Mouse (Mus musculus): ENCODE data around the gene Slc39a5.

Gene Slc39a5

DNA sequence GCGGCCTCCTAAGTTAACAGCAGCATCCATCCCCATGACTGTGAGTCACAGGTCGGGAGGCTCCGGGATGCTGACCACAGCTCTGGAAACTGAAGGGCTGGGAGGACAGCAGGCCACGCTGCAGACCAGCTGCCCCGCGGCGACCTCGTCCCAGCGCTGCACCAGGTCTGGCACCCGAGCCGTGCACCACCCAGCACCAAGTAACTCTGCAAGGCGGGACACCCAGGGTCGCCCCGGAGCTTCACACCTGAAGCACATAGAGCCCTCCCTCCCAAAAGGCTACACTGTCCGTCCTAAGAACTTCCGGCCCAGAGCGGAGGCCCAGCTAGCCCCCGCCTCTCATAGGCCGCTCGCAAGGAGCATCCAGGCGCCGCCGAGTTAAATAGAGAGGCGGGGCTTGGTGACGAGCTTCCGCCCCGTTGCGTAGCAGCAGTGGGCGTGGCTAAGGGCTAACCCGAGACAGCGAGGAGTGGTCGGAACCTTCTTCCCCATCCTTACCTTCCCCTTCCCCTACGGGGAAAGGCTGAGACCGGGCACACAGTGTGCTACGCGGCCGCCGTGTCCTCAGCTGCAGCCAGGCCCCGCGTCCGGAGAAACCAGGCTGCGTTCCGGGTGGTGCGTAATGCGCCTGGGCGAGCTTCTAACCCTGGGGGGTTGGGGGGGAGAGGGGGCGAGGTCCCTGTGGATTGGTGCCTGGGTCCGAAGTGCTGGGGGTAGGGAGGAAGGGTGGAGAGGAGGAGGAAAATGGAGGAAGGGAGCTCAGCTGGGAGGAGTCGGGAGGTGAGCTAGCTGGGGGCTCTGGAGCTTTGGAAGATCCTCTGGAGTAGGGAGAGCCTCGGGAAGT is 10.4 kb upstream of the Slc39a5 start, which contains the start of the genes Nabp2 and Rnf41:
Gene Nabp2, minus strand, starts transcription at position 282 of the 844 bp plus-strand sequence.
Gene Rnf41, plus strand, starts transcription at position 447 of the 844 bp plus-strand sequence.
- in situ Hi-C loops (cut with MboI, MseI), result no loop called here

DNA sequence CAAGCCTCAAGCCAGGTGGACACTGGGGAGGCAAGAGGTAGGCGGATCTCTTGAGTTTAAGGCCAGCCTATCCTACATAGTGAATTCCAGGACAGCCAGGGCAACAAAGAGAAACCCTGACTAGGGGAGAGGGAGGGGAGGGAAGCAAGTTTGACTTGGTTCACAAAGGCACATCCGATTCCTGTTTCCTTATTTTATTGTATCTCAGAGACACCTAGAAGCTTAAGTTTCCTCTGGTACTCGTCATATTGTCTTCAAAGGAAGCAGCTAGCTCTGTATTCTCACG is 9.5 kb upstream of the Slc39a5 start:
- in situ Hi-C loops (cut with MboI, MseI), result no loop called here

DNA sequence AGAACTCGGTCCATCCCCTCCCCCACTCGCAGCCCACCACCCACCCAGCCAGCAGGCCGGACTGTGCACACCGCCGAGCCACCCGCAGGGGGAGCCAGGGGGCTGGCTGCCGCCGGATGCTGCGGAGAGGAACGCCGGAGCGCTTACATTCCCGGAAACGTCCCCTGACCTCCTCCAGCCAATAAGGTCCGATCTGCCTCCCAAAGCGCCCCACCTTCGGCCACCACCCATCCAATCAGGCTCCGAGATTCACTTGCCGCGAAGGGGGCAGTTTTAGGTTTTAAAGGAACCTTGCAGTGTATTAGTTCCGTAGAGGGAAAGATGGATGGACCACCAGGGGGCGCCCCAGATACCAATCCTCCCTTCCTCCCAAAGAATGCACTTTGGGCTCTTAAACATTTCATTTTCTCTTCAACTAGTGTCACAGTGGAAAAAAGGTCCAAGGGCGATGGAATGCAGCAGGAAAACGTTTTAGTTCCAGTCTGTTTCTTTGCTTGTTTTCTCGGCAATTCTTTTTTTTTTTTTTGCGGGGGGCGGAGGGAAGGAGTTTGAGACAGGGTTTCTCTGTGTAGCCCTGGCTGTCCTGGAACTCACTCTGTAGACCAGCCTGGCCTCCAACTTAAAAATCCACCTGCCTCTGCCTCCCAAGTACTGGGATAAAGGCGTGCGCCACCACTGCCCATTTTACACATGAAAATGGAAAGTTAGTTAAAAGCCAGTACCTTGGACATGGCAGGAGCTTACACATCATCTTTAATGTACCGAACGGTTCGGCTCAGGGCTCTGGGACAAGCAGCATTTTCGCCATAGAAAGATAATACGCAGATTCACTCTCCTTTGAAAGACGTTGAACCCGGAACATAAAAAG is 8.9 kb upstream of the Slc39a5 start:
- in situ Hi-C loops (cut with MboI, MseI), result loop anchor here in 1 of 2 experiments (5.0 kb wide), 2 partner anchors 42 to 137 kb away; partner anchors contain the start of genes Rpl41 and Zc3h10

DNA sequence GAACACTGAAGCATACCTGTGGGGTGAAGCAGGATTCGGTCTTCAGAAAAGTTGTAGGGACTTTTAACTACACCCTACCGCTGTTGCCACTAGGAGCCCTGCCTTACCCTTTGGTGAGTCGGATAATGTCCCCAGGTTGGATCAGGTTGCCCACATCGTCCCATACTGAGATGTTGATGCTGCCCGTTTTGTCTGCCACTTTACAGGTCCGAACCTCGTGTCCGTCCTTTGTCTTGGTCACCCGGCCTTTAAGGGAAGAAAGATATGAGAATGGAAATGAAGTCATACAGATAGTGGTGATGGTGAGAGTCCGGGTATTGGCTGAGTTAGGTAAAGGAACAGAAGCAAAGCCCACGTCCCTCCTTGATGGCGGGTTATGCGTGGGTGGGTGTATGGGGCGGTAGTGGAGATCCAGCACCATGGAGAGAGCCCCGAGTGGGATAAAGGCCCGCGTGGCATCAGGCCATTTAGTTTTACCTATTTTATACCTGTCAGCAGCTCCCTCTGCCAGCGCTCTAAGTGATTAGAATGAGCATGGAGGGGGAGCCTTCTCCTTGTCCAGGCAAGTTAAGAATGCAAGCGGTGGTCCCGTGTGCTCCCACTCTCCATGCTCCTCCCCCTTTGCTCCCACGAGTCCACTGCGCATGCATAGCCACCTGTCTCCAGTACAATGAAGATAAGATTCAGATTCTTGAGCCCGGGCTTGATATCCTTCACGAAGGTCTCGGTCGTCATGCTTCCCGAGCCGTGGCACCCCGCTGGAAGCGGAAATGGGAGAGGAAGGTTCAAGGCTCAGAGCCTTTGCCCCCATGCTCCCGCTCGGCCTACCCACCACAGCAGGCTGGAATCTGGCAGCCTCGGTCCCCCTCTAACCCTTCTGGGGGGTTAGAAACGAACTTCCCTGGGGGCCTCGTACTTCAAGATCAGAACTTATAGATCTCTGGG is 7.8 kb upstream of the Slc39a5 start:
- in situ Hi-C loops (cut with MboI, MseI), result loop anchor here in 1 of 2 experiments (5.0 kb wide), 2 partner anchors 43 to 138 kb away; partner anchors contain the start of genes Rpl41 and Zc3h10

DNA sequence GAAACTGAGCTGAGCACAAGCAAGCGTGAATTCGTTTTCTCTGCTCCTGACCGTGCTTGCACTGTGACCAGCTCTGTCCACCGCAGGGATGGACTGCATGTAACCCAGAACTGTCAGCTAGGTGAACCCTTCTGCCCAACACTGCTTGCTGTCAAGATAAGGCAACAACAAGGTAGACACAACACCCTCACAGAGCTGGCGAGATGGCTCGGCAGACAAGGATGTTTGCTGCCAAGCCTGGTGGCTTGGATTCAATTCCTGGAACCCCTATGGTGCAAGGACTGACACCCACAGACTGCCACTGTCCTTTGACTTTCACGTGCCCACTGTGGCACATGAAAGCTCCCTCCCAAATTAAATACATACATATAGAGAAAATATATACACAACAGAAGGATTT is 2.9 kb upstream of the Slc39a5 start:
- in situ Hi-C loops (cut with MboI, MseI), result no loop called here

DNA sequence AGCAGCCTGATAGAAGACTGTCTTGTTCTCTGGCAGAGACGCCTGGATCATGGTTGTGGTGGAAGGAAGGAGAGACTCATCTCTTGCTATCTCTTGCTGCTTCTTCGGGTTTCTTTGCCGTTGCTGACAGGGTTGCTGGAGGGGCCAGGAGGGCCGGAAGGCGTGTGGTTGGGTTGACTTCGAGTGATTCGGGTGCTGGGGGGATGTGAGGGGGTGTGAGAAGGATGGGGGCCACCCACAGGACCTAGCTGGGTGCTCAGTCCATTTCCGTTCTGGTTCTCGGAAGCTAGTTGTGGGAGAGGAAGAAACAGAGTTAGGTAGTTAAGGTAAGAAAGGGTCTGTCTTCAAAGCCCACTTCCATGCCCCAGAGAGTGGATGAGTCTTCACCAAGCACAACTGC is 609 bp upstream of the Slc39a5 start:
- in situ Hi-C loops (cut with MboI, MseI), result no loop called here

DNA sequence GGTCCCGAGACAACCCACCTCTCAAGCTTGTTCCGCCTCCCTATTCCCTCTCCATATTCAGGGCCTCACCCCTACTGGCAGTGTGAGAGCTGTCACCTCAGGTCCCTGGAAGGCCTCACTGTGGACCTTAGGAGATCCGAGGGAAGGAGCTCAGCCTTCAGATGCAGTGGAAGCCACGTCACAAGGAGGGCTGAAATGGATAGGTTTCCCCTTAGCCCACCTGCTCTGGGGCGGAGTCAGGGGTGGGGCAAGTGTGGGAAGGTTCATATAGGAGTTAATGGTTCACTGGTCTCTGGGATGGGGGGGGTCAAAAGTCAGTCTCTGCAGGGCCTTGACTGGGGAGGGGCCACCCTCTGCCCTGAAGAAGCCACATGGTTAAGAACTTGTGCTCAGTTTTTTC is 691 bp downstream of the Slc39a5 start:
- in situ Hi-C loops (cut with MboI, MseI), result no loop called here

DNA sequence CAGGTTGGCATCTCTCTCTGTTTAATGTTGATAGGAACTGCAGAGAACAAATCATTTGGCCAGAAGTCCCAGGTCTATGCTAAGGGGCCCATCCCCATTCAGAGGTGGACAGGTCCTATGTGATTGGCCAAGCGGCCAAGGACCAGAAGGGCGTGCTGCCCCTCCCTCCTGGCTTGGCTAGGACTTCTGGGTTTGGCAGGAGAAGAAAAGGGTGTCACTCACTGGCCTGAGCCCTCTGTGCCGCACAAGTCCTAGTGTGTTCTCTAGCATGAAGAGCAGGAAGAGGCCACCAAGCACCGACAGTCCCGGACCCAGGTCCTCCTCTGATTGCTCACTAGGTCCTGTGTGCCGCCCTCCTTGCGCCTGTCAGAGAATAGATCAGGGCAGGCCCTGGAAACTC is 3.6 kb downstream of the Slc39a5 start:
- in situ Hi-C loops (cut with MboI, MseI), result no loop called here

DNA sequence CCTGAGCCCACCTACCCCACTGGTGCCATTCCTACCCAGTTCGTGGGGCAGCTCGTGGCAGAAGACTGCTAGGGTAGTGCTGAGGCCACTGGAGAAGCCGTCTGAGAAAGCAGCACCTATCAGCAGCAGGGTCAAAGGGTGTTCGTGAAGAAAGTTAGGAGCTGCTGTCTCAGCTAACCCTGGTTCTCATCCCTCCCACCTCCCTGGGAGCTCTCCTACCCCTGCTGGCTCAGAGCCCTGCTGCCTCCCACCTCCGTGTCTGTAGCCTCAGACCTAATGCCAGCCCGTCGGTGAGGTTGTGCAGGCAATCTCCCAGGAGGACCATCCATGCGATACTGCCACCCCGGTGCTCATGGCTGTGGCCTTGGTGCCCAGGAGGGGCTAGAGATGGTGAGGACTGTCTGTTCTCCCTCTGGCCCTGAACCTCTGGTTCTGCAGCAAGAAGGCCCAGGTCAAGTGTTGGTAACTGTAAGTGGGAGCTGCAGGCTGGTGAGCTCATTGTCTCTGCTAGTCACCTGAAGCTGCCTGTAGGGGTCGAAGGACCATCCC is 4.2 kb downstream of the Slc39a5 start:
- in situ Hi-C loops (cut with MboI, MseI), result no loop called here

DNA sequence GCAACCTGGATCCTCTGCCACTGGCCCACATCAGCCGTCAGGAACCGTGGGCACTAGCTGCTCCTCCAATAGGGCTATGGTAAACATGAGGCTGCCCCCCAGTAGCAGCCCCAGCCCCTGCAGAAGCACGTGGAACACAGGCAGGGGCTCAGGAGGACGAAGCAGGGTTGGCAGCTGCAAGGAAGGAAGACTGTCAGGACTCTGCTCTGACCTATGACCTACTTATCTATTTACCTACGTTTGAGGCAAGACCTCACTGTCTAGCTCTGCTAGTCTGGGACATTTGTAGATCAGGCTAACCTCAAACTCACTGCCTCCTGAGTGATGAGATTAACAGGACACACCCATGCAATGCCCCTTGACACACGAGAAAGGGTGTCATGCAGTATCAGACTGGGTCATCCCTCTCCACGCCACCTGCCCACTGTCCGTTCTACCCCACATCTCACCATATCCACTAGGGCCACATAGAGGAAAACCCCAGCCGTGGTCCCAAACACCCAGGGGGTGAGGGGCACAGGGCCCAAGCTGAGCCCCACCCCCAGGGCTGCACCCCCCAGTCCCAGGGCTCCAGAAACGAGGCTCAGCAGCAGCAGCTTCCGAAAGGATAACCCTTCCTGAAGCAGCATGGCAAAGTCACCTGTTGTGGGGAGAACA is 4.9 kb downstream of the Slc39a5 start:
- in situ Hi-C loops (cut with MboI, MseI), result no loop called here

DNA sequence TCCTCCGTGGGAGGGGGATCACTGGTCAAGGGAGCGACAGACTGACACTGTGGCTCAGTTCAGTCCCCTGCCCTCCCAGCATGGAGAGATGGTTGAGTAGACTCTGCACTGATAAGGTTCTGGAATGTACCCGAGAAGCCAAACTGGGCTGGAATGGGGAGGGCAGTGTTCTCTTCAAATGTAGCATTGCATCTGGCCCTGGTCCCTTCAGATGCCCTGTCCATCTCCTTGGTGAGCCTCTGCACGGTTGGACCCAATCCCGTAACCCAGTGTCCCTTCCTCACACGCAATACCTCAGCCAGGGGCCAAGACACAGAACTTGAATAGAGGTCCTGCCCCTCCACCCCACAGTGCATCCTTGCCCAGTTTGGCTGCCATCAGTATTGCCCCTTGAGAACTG is 9.2 kb downstream of the Slc39a5 start:
- in situ Hi-C loops (cut with MboI, MseI), result no loop called here

DNA sequence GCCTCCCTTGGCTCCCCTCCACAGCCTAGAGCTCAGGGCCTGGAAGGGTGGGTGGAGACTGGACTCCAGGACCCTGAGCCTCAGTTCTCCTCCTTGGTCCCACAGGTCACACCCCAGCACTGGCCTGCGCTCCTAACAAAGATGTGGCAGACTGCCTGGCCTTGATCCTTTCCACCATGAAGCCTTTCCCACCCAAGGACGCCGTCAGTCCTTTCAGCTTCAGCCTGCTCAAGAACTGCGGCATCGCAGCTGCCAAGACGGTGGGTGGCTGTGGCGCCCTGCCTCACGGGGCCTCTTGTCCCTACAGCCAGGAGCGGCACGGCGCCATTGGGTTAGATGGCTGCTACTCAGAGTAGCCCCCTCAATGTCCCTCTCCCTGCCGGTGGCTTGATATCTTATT is 10.7 kb downstream of the Slc39a5 start:
- in situ Hi-C loops (cut with MboI, MseI), result no loop called here

DNA sequence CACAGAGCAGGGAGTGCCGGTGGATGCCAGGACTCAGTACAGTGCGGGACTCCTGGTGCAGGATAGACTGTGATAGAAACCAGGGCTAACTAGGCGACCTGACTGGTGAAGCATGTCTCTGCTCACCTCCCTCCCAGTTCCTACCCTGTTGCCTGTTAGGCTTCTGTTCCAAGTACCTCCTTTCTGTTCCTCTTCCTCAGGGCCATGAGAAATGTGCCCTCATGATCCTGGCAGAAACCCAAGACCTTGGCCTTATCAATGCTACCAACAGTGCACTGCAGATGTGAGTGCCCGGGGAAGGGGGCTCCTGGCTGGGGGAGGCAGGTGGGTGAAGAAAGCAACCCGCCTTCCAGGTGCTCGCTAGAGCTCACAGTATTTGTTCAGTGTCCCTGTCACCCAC is 11.5 kb downstream of the Slc39a5 start:
- in situ Hi-C loops (cut with MboI, MseI), result no loop called here

DNA sequence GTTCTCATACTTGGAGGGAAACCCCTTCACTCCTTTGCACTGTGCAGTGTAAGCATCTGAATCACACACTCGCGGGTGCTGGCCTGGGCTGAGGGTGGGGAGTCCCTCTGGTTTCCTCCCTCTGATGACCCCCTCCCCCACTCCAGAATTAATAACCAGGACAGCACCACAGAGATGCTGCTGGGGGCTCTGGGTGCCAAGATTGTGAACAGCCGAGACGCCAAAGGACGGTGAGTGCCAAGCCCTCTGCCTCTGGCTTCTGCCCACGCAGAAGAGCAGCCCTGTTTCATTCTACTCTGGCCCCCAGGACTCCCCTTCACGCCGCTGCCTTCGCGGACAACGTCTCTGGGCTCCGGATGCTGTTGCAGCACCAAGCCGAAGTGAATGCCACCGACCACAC is 12.1 kb downstream of the Slc39a5 start:
- in situ Hi-C loops (cut with MboI, MseI), result no loop called here

DNA sequence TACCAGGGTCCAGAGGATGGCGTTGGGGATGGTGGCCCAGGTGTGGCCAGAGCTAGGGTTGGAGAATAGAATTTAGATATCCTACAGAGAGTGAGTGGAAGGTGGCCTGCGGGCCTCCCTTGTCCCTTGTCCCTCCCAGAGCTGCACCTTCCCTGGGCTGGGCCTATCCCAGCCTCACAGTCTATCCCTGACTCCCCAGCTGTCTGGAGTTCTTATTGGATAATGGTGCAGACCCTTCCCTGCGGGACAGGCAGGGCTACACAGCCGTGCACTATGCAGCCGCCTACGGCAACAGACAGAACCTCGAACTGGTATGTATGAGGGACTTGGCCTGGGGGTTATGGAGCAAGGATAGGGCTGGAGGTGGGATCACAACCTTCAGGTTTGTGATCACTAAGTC is 15.1 kb downstream of the Slc39a5 start:
- in situ Hi-C loops (cut with MboI, MseI), result no loop called here

DNA sequence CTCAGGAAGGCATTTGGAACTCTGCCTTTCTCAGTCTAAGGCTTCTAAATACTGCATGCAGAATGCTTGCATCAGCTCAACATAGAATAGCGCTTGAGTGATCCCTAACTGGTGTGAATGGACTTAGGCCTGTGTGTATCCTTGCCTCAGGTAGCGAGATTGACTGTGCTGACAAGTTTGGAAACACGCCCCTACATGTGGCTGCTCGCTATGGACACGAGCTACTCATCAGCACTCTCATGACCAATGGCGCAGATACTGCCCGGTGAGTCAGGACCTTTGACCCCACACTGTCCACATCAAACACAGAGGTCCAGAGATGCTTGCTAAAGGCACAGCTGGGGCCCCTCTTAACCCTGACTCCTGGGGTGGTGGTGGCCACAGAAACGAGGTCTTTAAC is 18.5 kb downstream of the Slc39a5 start:
- in situ Hi-C loops (cut with MboI, MseI), result no loop called here

DNA sequence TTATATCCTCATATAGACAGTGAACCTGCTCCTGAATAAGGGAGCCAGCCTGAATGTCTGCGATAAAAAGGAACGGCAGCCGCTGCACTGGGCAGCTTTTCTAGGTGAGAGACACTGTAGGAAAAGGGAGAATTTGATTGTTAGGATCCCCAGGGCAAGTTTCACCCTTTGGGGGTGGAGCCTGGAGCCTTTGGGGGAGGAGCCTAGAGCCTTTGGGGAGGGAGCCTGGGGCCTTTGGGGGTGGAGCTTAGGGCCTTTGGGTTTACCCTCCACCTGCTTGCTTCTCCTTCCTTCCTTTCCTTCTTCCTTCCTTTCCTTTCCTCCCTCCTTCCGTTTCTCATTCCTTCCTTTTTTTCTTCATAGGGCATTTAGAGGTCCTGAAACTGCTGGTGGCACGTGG is 20.5 kb downstream of the Slc39a5 start:
- in situ Hi-C loops (cut with MboI, MseI), result no loop called here

DNA sequence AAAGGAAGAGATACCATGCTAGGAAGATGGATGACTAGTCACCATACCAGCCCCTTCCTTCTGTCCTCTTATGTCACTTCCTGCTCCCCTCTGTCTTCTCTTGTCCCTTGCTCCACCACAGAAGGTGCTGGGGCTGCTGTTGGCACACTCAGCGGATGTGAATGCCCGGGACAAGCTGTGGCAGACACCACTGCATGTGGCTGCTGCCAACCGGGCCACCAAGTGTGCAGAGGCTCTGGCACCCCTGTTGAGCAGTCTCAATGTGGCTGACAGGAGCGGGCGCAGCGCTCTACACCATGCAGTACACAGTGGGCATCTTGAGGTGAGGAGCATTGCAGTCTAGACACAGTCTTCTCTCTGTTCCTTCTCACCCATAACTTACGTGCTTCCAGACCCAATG is 21.8 kb downstream of the Slc39a5 start:
- in situ Hi-C loops (cut with MboI, MseI), result no loop called here

DNA sequence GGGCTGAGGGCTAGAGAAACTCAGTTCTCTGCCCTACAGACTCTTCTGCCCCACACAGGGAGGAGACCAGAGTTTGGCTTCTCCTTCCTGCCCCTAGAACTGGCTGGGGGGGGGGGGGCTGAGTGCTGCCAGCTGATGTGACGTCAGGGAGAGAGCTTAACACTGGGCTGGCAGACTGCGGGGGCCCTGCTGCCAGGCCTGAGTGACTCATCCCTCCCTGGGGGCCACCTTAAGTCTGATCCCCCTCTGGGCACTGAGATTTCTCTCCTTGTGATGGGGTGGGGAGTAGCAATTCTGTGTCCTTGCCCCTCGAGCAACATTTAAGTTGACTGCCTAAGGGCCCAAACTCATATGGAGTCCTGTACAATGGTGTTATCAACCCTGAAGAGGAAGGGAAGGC is 22.6 kb downstream of the Slc39a5 start:
- in situ Hi-C loops (cut with MboI, MseI), result no loop called here

DNA sequence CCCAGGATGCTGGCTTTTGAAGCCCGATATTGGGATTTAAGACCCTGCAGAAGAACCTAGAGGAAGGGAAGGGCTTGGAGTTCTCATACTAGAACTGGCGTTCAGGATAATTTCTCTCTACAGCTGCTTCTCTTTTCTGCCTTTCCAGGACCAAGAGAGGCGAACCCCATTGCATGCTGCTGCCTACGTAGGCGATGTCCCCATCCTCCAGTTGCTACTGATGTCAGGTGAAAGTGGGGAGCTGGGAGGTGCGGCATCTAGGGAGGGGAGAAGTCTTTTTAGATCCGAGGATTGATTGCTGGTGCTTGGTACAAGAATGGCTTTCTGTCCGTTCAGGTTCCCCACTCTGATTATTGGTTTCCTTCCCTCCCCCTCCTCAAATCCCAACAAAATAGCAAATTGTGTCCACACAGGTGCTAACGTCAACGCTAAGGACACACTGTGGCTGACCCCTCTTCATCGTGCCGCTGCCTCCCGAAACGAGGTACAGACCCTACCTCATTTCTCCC is 23.0 kb downstream of the Slc39a5 start:
- in situ Hi-C loops (cut with MboI, MseI), result no loop called here

Measured in T-helper 17 cell (primary cell).